Mouse (Mus musculus): Measurements from ENCODE around the gene Rbm15b.

GRCm38 (mm10) chr9:106901596-106901995, 14.4 kb upstream of the Rbm15b start:
- TF ChIP-seq CTCF (IDR thresholded peaks at IDR 0.05; ENCODE audit: extremely low read depth, insufficient read length, insufficient replicate concordance, low read depth, low read length) (no peak), POLR2A (IDR thresholded peaks at IDR 0.05; ENCODE audit: low read depth, low read length) (no peak)
